Mouse (Mus musculus) ES-Bruce4 (cell line): ENCODE measurements around the gene Lim2. TPM values are rescaled to one million over a fixed set of nuclear protein-coding genes. Genes with fewer than 3 reads are reported as not detected.

ENCODE experiments used
- H3K27ac ChIP-seq: 2 replicates; pipeline ENCODE4 v1.5.1; 2012; ENCODE audit warnings: low read length, inconsistent platforms; ENCODE audit not compliant: insufficient read depth
- H3K27me3 ChIP-seq: 2 replicates; pipeline ENCODE4 v1.6.1; 2012; ENCODE audit warnings: mild to moderate bottlenecking, low read length, inconsistent platforms; ENCODE audit not compliant: control insufficient read depth, poor library complexity, insufficient read depth, severe bottlenecking
- H3K36me3 ChIP-seq: 2 replicates; pipeline ENCODE4 v1.6.1; 2012; ENCODE audit warnings: inconsistent platforms, mild to moderate bottlenecking, low read length, moderate library complexity; ENCODE audit not compliant: control insufficient read depth, poor library complexity, insufficient read depth, severe bottlenecking
- H3K4me1 ChIP-seq: one replicate; pipeline ENCODE4 v1.8.1; 2011; ENCODE audit warnings: low read length; ENCODE audit not compliant: control insufficient read depth, insufficient read depth
- H3K4me3 ChIP-seq: 2 replicates; pipeline ENCODE4 v1.5.1; 2011; ENCODE audit warnings: low read depth, mild to moderate bottlenecking, low read length
- H3K9ac ChIP-seq: 2 replicates; pipeline ENCODE4 v1.6.1; 2012; ENCODE audit warnings: low read depth, mild to moderate bottlenecking, inconsistent platforms; ENCODE audit not compliant: poor library complexity, severe bottlenecking
- H3K9me3 ChIP-seq: replicated peaks from 2 replicates; pipeline ENCODE4 v1.6.1; 2012; ENCODE audit warnings: mild to moderate bottlenecking, low read length, inconsistent platforms; ENCODE audit not compliant: control insufficient read depth, poor library complexity, insufficient read depth, severe bottlenecking
- CTCF ChIP-seq: IDR thresholded peaks from one replicate; pipeline ENCODE4 v1.8.1; 2011; ENCODE audit warnings: low read depth, low read length
- EP300 ChIP-seq: IDR thresholded peaks from 2 replicates; pipeline ENCODE4 v1.6.1; 2011; ENCODE audit warnings: low read depth, low read length; ENCODE audit not compliant: insufficient read depth
- POLR2A ChIP-seq: IDR thresholded peaks from one replicate; pipeline ENCODE4 v1.8.1; 2011; ENCODE audit warnings: low read length; ENCODE audit not compliant: insufficient read depth
- polyA plus RNA-seq: library from polyadenylated mRNA; stranded (reverse); fragments of >200 nt; gene quantifications from 2 replicates; pipeline ENCODE4 v1.2.4, GENCODE M21; 2011; ENCODE audit warnings: low read depth; ENCODE audit not compliant: missing spikeins, insufficient read depth, insufficient read length

Gene Lim2
- polyA plus RNA-seq = 0.27 and 0.41 TPM in 2 replicates

DNA sequence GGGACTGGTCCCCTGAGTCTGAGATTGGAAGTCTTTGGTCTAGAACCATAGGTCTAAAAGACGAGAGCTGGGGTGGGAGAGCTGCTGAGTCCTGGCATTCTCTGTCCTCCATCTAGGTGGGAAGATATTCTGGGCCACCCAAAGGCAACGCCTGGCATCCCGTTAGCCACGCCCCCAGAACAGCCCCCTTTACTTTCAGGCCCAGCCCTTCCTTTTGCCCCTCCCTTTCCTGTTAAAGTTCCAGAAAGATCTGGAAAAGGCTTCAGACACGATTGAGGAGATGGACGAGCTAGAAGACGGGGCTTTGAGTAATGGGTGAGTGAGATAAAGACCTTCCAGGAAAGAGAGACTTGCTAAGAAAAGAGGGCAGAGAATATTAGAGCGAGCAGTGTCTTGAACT is at the start of gene Lim2:
Gene Lim2 (plus strand): TSS at position 265 of the 400 bp plus-strand sequence.
- no peaks in the 10 kb centered on the region for H3K36me3 ChIP-seq
- H3K4me1 ChIP-seq = no peaks in the 10 kb centered on the region
- no peak within 1 kb of the TSS for H3K9ac ChIP-seq
- no peak within 1 kb of the TSS for H3K27ac ChIP-seq
- no peaks in the 10 kb centered on the region for H3K27me3 ChIP-seq
- TF ChIP-seq CTCF (no peak), EP300 (no peak), POLR2A (no peak)
- no peak within 1 kb of the TSS for H3K4me3 ChIP-seq
- H3K9me3 ChIP-seq = no peaks in the 10 kb centered on the region

DNA sequence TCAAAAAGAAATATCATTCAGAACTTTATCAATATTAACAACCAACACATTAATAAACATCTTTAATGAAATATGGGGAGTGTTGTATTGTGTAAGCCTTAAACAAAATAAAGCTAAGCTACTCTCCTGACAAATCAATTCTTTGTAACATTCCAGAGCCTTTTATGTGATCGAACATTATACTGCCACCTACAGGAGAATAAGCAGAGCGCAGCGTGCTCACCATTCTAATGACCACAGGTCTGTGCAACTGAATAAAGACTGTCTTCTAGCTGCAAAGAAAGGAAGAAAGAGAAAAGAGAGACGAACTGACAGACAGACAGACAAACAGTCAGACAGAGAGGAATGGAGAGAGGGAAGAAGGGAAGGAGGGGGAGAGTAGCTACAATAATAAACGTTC is 49.2 kb upstream of the Lim2 start:
- H3K4me3 ChIP-seq = no peak overlapping the region
- H3K9ac ChIP-seq = no peak overlapping the region
- H3K36me3 ChIP-seq = no peaks in the 10 kb centered on the region
- no peaks in the 10 kb centered on the region for H3K4me1 ChIP-seq
- H3K9me3 ChIP-seq = no peaks in the 10 kb centered on the region
- no peaks in the 10 kb centered on the region for H3K27me3 ChIP-seq
- no peak overlapping the region for H3K27ac ChIP-seq
- TF ChIP-seq CTCF (peak; percentile 3), EP300 (no peak), POLR2A (no peak)

DNA sequence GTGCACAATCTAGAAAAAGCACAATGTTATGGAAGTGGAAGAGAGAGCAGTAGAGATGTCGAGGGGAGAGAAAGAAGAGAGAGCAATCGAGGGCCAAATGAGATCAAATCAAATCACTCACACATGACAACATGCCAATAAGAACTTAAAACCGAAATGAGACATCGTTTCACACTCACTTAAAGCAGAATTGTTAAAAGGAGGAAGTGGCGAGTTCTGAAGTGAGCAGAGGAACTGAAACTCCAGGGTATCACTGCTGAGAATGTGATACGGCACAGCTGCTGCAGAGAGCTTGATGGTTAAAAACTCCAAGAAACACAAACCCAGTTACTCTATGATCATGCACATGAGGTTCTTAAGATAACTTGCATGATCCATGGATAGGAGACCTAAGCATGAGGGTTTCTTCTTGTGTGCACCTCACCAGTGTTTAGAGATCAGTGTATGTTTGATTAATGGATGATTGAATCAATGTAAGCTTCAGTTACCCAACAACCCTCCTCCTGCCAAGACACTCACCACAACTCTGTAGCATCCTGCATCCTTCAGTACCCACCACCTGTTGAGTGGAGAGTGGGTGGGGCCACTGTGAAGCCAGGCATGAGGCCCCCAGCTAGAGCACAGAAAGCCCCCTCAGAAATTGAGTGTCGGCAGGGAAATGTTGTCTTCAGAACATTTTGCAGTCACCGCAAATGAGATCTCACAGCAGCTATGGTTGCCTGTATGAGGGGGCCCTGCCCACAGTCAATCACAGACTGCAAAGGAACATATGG is 34.9 kb upstream of the Lim2 start:
- H3K27ac ChIP-seq = no peak overlapping the region
- no peaks in the 10 kb centered on the region for H3K27me3 ChIP-seq
- H3K9me3 ChIP-seq = no peaks in the 10 kb centered on the region
- no peaks in the 10 kb centered on the region for H3K4me1 ChIP-seq
- TF ChIP-seq EP300 (no peak), POLR2A (no peak), CTCF (no peak)
- no peak overlapping the region for H3K9ac ChIP-seq
- H3K4me3 ChIP-seq = no peak overlapping the region
- H3K36me3 ChIP-seq = no peaks in the 10 kb centered on the region

DNA sequence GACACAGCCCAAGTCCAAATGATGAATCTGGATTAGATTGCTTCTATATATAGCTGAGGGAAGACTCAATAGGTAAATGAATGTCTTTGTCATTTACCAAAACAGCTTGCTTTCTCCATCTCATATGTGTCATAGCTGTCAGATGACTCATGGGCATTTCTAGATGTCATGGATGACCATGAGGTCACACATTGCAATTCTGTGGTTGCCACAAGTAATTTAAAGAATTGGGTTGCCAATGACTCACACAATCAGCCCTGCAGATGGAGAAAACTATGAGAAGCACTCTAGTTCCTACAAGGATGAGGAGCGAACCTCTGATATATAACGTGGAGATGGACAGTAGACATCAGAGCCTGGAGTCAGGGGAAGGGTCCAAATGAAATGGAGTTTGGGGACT is 28.0 kb upstream of the Lim2 start:
- TF ChIP-seq POLR2A (no peak), CTCF (no peak), EP300 (no peak)
- no peak overlapping the region for H3K27ac ChIP-seq
- H3K9me3 ChIP-seq = no peaks in the 10 kb centered on the region
- no peak overlapping the region for H3K4me3 ChIP-seq
- no peaks in the 10 kb centered on the region for H3K36me3 ChIP-seq
- no peaks in the 10 kb centered on the region for H3K4me1 ChIP-seq
- no peaks in the 10 kb centered on the region for H3K27me3 ChIP-seq
- no peak overlapping the region for H3K9ac ChIP-seq

DNA sequence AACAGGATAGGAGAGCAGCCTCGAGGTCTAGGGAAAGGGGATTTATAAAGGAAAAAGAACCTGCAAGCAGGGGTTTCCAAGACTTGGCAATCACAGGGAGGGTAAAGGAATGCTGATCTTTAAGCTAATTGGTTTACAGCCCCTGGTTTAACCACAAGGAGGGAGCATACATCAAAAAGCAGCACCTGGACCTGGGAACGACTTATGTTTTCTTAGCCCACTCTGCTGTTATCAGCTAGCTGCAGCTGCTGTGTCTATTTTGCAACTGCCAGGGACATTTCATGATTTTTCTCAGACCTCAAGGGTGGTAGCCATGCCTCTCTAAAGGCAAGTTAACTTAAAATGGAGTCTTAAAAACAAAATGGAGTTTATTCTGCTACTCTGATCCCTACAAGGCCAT is 24.8 kb upstream of the Lim2 start:
- no peaks in the 10 kb centered on the region for H3K4me1 ChIP-seq
- TF ChIP-seq POLR2A (no peak), CTCF (no peak), EP300 (no peak)
- no peak overlapping the region for H3K4me3 ChIP-seq
- no peaks in the 10 kb centered on the region for H3K9me3 ChIP-seq
- no peaks in the 10 kb centered on the region for H3K36me3 ChIP-seq
- H3K27ac ChIP-seq = no peak overlapping the region
- no peak overlapping the region for H3K9ac ChIP-seq
- no peaks in the 10 kb centered on the region; the same call in 1 of the 2 replicates for H3K27me3 ChIP-seq

DNA sequence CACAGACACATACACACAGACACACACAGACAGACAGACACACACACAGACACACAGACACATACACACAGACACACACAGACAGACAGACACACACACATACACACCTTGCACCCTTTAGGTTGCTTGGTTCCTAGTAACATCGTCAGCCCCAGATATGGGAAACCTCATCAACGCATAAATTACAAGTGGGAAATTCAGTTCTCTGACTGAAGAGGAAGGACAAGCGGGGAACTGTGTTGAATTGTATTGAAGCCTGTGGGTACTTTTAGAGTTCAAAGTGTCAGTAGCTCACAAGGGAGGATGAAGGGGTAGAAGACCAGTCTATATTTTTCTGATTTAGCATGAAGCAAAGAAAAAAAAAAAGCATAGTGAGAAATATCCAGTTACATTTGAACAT is 19.9 kb upstream of the Lim2 start:
- no peak overlapping the region for H3K4me3 ChIP-seq
- H3K9ac ChIP-seq = no peak overlapping the region

More for the DNA sequence above, 19.9 kb upstream of the Lim2 start:
- Histone ChIP-seq H3K27me3 (no peaks in the 10 kb centered on the region; the same call in 1 of the 2 replicates), H3K9me3 (no peaks in the 10 kb centered on the region), H3K4me1 (peaks cover 2% of the 10 kb centered on the region), H3K27ac (no peak overlapping the region), H3K36me3 (no peaks in the 10 kb centered on the region)
- TF ChIP-seq EP300 (no peak), POLR2A (no peak), CTCF (no peak)
